Mouse (Mus musculus) ES-E14 (cell line): ENCODE measurements around the gene Gm34653. TPM values are rescaled to one million over a fixed set of nuclear protein-coding genes. Genes with fewer than 3 reads are reported as not detected.

ENCODE experiments used
- DNase-seq: peaks from one replicate; pipeline ENCODE4 v3.0.0-alpha.2; 2013; ENCODE audit warnings: low read depth, low spot score
- H3K27ac ChIP-seq: 2 replicates; pipeline ENCODE4 v1.5.1; 2012; ENCODE audit warnings: low read depth, mild to moderate bottlenecking, low read length, moderate library complexity, mixed read lengths; ENCODE audit not compliant: poor library complexity, insufficient read depth, severe bottlenecking
- H3K36me3 ChIP-seq: 2 replicates; pipeline ENCODE4 v1.6.1; 2012; ENCODE audit warnings: mild to moderate bottlenecking, low read length, moderate library complexity, mixed read lengths; ENCODE audit not compliant: control insufficient read depth, poor library complexity, insufficient read depth, severe bottlenecking
- H3K4me1 ChIP-seq, 2 experiments: fragments of 150-350 bp in 1 of 2; sonication (generic) in 1 of 2; 2 replicates each; pipeline ENCODE4 v1.6.1; 2012; ENCODE audit warnings: low read length in 2 of 2, mild to moderate bottlenecking in 1 of 2, mixed read lengths in 1 of 2; ENCODE audit not compliant: control insufficient read depth in 2 of 2, insufficient read depth in 2 of 2, poor library complexity in 1 of 2
- H3K4me3 ChIP-seq, 2 experiments: fragments of 150-350 bp in 1 of 2; sonication (generic) in 1 of 2; 2 replicates each; pipeline ENCODE4 v1.5.1; 2012; ENCODE audit warnings: low read length in 2 of 2, low read depth in 1 of 2, mild to moderate bottlenecking in 1 of 2, mixed read lengths in 1 of 2; ENCODE audit not compliant: insufficient read depth in 1 of 2, poor library complexity in 1 of 2, severe bottlenecking in 1 of 2
- H3K9ac ChIP-seq: 2 replicates; pipeline ENCODE4 v1.6.1; 2012; ENCODE audit warnings: low read depth, mild to moderate bottlenecking, low read length, mixed read lengths; ENCODE audit not compliant: poor library complexity, insufficient read depth, severe bottlenecking
- H3K9me3 ChIP-seq: fragments of 150-350 bp; sonication (generic); 2 replicates; pipeline ENCODE4 v1.6.1; 2012; ENCODE audit warnings: low read depth, mild to moderate bottlenecking, low read length; ENCODE audit not compliant: control insufficient read depth, insufficient read depth
- CHD2 ChIP-seq: IDR thresholded peaks from 2 replicates; pipeline ENCODE4 v1.6.1; 2014; ENCODE audit warnings: mild to moderate bottlenecking, low read depth, low read length, inconsistent platforms
- HCFC1 ChIP-seq: IDR thresholded peaks from 2 replicates; pipeline ENCODE4 v1.6.1; 2012; ENCODE audit warnings: low read length, inconsistent platforms, borderline replicate concordance; ENCODE audit not compliant: insufficient read depth
- MAFK ChIP-seq: IDR thresholded peaks from 2 replicates; pipeline ENCODE4 v1.6.1; 2014; ENCODE audit warnings: mild to moderate bottlenecking, low read depth, low read length, inconsistent platforms; ENCODE audit not compliant: insufficient read depth
- ZC3H11A ChIP-seq: IDR thresholded peaks from 2 replicates; pipeline ENCODE4 v1.6.1; 2012; ENCODE audit warnings: low read depth, mild to moderate bottlenecking, inconsistent platforms, low read length, borderline replicate concordance
- ZNF384 ChIP-seq: IDR thresholded peaks from 2 replicates; pipeline ENCODE4 v1.6.1; 2012; ENCODE audit warnings: low read depth, low read length, inconsistent platforms
- in situ Hi-C, 2 experiments: fragments of 600-800 bp; cut with MboI; formaldehyde crosslinking; loops; one replicate each; pipeline ENCODE4 v1.15.1; 2025; ENCODE audit warnings: low sequenced_read_pairs in 2 of 2, inconsistent platforms in 1 of 2; ENCODE audit not compliant: unreplicated experiment in 2 of 2
- total RNA-seq: library from RNA; depleted of rRNA; stranded (reverse); fragments of 300-350 nt; gene quantifications from 2 replicates; pipeline ENCODE4 v1.2.3, GENCODE M21; 2012

Gm34653 gene
- total RNA-seq, 1 experiment = 0.62 TPM

- DNase-seq = no peak
- in situ Hi-C loops = no loop called here
Measured at GRCm38 (mm10) chr2:34804815-34805214, 28.0 kb upstream of the Gm34653 start.

GRCm38 (mm10) chr2:34805364-34805950 is 27.4 kb upstream of the Gm34653 start:
- H3K9me3 ChIP-seq = no peaks in the 10 kb centered on the region
- no peaks in the 10 kb centered on the region for H3K4me1 ChIP-seq
- TF ChIP-seq HCFC1 (no peak), MAFK (no peak), ZC3H11A (no peak), CHD2 (no peak), ZNF384 (no peak)
- peaks cover 10% of the 10 kb centered on the region for H3K36me3 ChIP-seq
- in situ Hi-C loops = no loop called here
- H3K9ac ChIP-seq = no peak overlapping the region
- DNase-seq = no peak
- H3K27ac ChIP-seq = no peak overlapping the region
- no peak overlapping the region; a peak in 1 of 4 replicates for H3K4me3 ChIP-seq

More at GRCm38 (mm10) chr2:34804815-34805214, 28.0 kb upstream of the Gm34653 start:
- no peak for TF ChIP-seq MAFK
- no peak for TF ChIP-seq ZC3H11A
- no peak for TF ChIP-seq HCFC1
- Histone ChIP-seq H3K9ac (no peak overlapping the region; the same call in 1 of the 2 replicates), H3K36me3 (peaks cover 10% of the 10 kb centered on the region), H3K4me1 (no peaks in the 10 kb centered on the region), H3K9me3 (no peaks in the 10 kb centered on the region), H3K27ac (no peak overlapping the region), H3K4me3 (no peak overlapping the region)

- H3K4me3 ChIP-seq = no peak overlapping the region
- H3K36me3 ChIP-seq = peaks cover 14% of the 10 kb centered on the region
- no peak for DNase-seq
- no peak for TF ChIP-seq CHD2
- no peak for TF ChIP-seq MAFK
- no peak for TF ChIP-seq ZNF384
- no peak for TF ChIP-seq ZC3H11A
- TF ChIP-seq HCFC1 = no peak
- no peak overlapping the region for H3K9ac ChIP-seq
- in situ Hi-C loops = no loop called here
- no peak overlapping the region for H3K27ac ChIP-seq
- H3K9me3 ChIP-seq = no peaks in the 10 kb centered on the region
- no peaks in the 10 kb centered on the region for H3K4me1 ChIP-seq
Measured at GRCm38 (mm10) chr2:34808057-34808456, 24.8 kb upstream of the Gm34653 start.

GRCm38 (mm10) chr2:34809568-34809967 is 23.2 kb upstream of the Gm34653 start:
- in situ Hi-C loops = no loop called here
- no peak for TF ChIP-seq ZNF384
- no peak for TF ChIP-seq CHD2
- no peak for TF ChIP-seq MAFK
- TF ChIP-seq HCFC1 = no peak
- TF ChIP-seq ZC3H11A = no peak
- peaks cover 12% of the 10 kb centered on the region for H3K36me3 ChIP-seq

GRCm38 (mm10) chr2:34810775-34811174 is 22.0 kb upstream of the Gm34653 start:
- H3K9me3 ChIP-seq = no peaks in the 10 kb centered on the region
- TF ChIP-seq HCFC1 (no peak), ZC3H11A (no peak), MAFK (no peak), CHD2 (no peak), ZNF384 (no peak)
- no peak overlapping the region for H3K9ac ChIP-seq
- DNase-seq = no peak
- in situ Hi-C loops = no loop called here
- H3K36me3 ChIP-seq = peaks cover 7% of the 10 kb centered on the region
- peaks cover 4% of the 10 kb centered on the region in 2 experiments; a peak in 1 of 4 replicates for H3K4me1 ChIP-seq
- no peak overlapping the region for H3K4me3 ChIP-seq
- no peak overlapping the region for H3K27ac ChIP-seq

More at GRCm38 (mm10) chr2:34809568-34809967, 23.2 kb upstream of the Gm34653 start:
- Histone ChIP-seq H3K27ac (no peak overlapping the region), H3K4me3 (no peak overlapping the region), H3K9ac (no peak overlapping the region), H3K4me1 (no peaks in the 10 kb centered on the region), H3K9me3 (no peaks in the 10 kb centered on the region)
- no peak for DNase-seq
